Mouse (Mus musculus): Measurements from ENCODE around the gene Cisd1.

The Cisd1 gene

DNA sequence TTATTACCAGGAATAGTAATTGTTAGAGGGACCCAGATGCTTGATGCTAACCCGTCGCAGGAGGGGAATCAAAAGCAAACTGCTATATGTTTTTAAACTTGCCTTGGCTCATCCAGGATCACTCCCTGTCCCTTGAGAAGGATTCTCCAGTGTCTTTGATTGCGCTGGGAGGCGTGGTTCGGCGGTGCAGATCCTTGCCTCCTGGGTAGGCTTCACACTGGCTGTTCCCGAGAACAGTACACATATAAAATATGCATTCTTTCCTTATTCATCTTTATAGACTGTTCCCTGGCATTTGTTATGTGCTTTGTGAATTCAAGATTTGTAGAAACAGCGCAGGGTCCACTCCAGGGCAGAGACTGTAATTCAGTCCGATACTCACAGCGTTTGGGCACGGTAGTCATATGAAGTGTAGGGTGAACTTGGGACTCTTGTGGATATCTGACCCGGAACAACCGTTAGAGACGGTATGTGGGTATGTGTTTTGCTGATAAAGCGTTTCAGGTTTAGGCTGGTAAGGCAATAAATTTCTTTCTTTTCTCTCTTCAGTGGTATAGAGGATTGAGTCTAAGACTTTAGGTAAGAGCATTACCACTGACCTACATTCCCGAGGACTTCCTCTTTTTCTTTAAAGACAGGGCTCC lies 4.0 kb upstream of the Cisd1 start:
- peak; percentile 36 for DNase-seq (ENCODE audit: low spot score)

DNA sequence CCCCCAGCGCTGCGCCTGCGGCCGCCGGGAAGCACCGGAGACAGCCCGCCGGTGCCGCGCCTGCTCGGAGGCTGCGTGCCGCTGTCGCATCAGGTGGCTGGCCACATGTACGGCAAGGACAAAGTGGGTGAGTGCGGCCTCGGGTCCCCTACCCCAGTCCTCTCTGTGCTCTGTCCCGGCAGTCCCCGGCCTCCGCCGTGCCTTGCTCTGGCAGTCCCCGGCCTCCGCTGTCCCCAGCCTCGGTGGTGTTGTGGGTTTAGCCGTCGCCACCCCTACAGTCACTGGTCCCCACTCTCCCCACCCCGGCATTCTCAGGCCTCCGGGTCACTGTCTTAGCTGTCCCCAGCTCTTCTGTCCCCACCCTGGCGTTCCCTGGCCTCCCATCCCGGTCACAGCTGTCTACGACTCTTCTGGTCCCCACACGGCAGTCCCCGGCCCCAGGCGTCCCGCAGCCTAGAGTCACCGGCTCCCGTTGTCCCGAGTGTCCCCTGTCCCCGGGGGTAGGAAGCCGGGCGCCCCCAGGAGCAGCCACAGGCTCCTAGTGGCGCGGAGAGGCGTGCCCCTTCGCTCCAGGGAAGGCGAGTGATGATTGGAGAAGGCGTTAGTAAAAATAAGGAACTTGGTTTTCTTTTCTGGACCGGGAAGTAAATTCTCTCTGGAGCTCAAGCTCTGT lies 3.3 kb upstream of the Cisd1 start:
- DNase-seq (ENCODE audit: low spot score): peak; percentile 34

DNA sequence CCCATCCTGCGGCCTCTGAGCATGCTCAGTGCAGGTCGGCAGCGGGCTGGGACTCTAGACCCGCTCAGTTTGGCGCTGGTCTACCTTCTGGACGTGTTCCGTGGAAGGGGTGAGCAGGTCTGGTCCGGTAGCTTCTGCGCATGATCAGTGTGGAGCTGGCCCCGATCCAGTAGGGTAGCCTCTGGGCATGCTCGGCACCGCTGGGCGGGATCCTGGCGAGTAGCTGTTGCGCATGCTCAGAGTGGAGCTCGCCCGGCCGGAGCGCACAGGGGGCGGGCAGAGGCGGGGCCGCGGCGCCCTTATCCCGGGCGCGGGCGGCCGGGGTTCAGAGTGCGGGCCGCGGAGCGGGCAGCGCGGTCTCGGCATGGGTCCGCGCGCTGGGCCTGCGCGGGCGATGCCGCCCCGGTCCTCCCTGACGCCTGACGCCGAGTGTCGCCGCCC lies 2.8 kb upstream of the Cisd1 start, which contains the start of gene Ipmk:
Gene Ipmk, plus strand, starts transcription at position 255 of the 441 bp plus-strand sequence.
- DNase-seq (ENCODE audit: low spot score): peak; percentile 95

DNA sequence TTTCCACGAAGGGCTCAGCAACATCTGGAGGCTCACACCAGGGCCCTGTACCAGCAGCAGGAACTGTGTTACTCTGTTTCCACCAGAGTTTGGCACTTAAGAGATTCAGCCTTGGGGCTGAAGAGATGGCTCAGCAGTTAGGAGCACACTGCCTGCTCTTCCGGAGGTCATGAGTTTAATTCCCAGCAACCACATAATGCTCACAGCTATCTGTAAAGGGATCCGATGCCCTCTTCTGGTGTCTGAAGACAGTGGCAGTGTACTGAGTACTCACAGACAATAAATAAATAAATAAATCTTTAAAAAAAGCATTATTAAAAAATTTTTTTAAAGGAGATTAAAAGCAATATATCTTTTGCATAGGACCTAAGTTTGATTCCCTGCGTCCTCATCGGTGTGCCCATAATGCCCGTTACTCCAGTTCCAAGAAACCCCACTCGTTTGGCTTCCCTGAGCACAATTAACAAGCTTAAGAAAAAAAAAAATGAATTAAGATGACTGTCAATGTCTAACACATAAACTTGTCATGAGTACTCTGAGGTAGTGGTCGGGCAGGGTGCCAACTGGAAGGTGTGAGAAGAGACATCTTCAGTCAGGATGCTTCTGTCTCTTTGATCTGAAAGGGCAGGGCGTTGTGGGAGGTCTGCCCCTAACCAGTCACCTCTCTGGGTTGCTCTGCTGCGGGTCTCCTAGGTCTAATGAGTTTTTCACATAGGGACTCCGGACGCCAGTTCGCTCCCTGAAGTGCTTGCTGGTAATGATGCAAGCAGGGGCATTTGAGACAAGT lies 2.2 kb upstream of the Cisd1 start:
- DNase-seq (ENCODE audit: low spot score): peak; percentile 41

DNA sequence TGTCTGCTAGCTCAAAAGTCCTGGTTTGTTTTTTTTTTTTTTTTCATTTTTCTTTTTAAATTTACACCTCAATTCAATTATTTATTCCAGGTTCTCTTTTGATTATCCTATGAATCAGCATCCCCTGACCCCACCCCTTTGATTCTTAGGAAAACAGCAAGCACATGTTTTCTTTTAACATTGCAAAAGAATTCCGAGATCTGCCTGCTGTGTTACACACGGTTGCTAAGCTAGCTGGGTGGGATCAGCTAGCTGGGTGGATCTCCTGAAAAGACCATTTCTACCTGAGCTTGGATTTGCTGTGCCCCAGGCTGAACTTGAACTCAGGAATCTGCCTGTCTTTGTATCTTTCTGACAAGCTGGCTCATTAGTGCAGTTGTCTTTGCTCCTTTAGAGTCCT lies 1.4 kb upstream of the Cisd1 start:
- no peak for DNase-seq (ENCODE audit: low spot score)

DNA sequence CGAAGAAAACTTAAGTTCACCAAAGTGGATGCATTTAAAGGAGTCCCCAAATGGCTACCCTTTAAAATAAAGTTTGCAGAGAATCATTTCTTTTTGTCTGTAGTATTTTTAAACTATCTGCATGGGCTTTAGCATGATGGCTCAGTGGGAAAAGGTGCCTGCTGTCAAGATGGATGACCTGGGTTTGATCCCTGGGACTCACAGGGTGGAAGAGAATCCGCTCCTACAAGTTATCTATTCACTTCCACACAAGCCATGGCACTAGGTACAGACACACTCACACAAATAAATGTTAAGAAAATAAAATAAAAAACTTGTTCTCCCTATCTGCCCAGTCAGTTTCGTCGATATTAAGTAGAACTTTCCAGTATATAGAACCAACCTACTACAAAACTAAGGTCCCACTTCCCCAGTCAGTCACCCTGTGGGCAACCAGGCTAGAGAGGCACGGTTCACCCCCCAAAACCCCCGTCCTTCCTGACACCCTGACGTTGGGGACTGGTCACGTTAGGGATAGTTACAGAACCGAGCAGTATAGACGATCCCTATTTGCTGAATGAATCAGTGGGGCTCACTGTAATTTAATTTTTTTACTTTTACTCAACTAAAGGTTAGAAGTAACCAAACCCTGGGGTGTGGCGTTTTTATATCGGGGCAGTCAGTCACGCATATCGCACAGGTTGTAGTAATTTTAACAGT lies 1.0 kb downstream of the Cisd1 start:
- no peak for DNase-seq (ENCODE audit: low spot score)

DNA sequence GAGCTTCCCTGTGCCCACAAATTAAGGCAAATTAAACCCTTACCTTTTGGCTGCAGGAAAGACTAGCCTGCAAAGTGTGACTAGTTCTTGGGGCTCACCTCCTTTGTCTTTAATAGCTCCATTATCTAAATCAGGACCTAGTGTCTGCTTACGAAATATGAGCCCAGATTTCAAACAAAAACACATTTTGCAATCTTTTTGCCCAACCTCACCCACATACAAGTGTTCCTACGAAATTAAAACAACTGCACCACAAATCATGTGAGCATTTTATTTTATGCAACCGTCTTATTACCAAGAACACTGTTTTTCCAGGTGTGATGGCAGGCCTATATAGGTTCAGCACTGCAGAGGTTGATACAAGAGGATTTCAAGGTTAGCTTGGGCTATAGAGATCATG lies 1.6 kb downstream of the Cisd1 start:
- DNase-seq (ENCODE audit: low spot score): no peak

DNA sequence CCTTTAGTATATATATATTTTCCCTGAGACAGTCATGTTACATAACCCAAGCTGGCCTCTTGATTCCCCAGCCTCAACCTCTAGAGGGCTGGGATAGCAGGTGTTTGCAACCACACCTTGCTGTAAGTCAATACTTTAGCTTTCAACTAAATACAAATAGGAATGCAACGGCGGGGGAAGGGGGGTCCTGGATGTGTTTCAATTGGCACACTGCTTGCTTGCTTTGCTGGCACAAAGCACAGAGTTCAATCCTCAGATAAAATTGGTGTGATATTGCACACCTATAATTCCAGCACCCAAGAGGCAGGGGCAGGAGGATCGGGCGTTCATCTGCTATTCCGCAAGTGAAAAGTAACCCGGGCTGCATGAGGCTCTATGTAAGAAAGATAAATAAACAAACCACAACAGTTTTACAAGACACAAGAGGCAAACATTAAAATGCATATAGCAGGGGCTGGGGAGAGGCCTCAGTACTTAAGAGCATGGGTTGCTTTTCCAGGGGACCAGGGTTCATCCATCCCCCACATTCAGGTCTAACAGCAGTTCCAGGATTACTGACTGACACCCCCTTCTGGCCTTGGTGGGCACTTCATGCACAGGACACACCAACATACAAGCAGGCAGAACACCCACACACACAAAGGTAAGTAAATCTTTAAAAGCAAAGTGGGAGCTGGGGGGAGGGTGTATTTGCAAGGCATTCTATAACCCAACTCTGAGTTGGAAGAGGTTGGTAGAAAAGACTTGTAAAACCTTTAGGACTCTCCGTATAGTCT lies 2.5 kb downstream of the Cisd1 start:
- peak; percentile 39 for DNase-seq (ENCODE audit: low spot score)

DNA sequence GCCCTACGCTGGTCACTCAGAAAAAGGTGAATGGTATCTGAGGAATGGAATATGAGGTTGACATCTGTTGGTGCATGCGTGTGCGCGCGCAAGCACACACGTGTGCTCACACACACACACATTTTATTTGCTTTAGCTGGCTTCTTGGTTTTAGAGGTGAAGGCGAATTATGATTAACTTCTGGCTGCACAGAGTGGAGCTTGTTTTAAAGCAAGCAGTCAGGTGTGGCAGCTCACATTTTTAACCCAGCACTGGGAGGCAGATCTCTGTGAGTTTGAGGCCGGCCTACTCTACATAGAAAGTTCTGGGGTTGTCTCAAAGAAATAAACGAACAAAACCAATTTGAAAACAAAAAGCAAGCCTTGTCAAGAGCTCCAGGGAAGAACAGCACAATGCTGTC lies 3.5 kb downstream of the Cisd1 start:
- DNase-seq (ENCODE audit: low spot score): no peak

DNA sequence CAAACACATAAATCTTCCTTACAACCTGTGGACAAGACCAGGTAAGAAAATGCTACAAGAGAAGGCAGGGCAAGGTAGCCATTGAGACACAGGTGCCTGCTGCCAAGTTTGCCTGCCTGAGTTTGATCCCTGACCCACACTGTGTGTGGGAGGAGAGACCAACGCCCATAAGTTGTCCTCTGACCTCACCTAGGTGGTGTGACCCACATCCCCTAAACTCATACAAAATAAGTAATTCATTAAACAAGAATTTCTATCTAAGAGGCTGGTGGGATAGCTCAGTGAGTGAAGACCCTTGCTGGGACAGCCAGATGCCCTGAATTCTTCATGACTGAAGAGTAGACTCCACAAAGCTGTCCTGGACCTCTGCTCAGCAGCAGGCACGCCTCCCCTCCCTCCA lies 4.6 kb downstream of the Cisd1 start:
- no peak for DNase-seq (ENCODE audit: low spot score)

DNA sequence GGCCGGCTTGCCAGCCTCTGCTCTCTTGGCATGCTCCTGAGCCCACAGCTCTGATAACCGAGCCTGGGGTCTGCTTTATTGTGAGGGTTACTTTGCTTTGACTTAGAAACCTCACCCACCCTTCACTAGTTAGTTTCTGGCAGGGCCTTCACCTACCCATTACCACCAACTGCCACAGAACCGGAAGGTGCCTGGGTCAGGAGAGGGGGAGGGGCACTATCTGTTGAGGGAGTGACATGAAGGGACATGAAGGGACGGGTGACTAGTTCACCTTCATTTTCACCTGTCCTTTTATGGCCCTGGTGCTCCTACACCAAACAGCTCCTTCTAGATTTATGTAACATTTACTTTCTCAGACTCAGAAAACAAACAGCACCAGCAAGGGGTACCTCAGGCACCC lies 5.3 kb downstream of the Cisd1 start:
- DNase-seq (ENCODE audit: low spot score): no peak

DNA sequence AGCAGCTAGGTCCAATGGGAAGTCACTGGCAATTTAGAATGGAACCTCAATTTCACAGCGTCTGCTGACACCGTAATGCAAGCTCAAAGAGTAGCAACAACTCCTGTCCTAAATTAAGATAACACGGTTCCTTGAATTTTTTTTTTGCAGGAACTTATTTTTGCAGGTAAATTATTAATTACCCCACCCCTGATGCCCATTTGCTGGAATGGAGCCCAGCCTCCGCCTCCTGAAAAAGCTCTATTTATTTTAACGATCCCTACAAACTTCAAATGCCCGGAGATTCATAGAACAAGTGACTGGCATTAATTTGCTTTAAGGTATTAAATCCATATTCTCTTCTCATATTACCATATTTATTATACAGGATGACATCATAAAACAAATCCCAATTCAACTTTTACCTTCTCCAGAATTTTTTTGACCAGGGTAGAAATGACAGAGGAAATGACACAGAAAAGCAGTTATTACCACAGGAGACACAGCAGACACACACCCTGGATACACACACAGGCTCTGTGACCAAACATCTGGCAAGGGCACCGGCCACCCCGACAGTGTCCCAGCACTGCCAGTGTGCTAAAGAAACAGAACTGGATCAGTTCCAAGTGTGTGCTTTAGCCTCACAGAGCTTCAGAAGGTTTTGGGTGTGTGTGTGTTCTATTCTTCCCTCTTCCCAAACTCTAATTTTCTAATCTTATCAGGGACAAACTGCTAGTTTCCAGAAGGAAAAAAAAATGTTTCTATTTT lies 6.4 kb downstream of the Cisd1 start:
- DNase-seq (ENCODE audit: low spot score): no peak

DNA sequence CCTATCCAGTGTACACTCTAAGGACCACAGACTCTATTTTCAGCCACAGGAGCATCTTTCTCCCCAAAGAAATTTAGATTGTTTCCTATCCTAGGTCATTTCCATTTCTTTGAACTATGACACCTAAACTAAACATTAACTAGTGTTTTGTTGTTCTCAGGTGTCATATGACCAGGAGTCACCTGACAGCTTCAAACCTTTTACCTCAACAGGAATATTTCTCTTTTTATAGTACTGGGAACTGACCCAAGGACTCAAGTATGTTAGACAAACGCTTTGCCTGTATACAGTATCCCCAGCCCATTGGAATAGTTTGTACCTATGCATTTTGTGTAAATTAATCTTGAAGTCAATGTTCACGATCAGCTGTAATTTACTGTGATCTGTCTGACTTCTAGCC lies 7.0 kb downstream of the Cisd1 start:
- no peak for DNase-seq (ENCODE audit: low spot score)

DNA sequence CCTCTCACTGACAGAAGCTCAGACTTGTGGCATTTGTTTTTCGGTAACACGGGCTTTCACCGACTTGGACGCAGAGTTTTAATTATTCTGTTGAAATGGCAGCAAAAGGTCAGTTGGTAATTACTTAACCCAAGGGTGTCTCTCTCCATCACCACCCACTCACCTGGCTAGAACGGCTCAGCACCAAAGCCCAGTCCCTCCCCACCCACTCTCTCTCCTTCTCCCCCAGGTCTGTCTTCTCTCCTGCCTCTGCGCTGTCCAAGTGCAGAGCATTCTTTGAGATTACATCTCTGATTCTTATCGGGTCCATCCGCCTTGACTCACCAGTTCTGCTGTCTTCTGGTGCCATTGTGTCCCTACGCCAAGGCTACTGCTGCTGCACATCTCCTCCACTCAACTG lies 11.9 kb downstream of the Cisd1 start:
- DNase-seq (ENCODE audit: low spot score): no peak

DNA sequence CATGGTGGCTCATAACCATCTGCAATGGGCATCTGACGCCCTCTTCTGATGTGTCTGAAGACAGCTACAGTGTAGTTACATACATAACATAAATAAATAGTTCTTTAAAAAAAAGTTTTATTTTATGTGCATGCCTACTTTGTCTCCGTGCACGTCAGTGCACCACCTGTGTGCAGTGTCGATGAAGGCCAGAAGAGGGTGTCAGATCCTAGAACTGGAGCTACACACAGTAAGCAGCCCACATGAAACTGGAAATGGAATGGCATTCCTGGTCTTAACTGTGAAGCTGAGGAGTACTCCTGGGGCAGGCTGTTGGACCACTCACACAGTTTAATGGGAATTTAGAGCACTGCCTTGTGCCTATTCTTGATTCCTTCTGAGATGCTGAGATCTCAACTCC lies 12.4 kb downstream of the Cisd1 start:
- no peak for DNase-seq (ENCODE audit: low spot score)

DNA sequence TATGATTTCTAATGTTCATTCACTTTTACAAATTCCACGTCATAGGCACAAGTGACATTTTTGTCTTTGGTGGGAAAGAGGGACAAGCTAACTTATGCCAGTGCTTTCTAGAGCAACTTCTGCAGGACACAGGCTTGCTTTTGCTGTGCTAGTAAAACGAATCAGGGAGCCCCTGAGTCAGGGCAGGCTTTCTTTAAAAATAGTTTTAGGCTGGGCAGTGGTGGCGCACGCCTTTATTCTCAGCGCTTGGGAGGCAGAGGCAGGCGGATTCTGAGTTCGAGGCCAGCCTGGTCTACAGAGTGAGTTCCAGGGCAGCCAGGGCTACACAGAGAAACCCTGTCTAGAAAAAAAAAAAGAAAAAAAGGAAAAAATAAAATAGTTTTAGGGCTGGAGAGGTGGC lies 12.8 kb downstream of the Cisd1 start:
- DNase-seq (ENCODE audit: low spot score): no peak

DNA sequence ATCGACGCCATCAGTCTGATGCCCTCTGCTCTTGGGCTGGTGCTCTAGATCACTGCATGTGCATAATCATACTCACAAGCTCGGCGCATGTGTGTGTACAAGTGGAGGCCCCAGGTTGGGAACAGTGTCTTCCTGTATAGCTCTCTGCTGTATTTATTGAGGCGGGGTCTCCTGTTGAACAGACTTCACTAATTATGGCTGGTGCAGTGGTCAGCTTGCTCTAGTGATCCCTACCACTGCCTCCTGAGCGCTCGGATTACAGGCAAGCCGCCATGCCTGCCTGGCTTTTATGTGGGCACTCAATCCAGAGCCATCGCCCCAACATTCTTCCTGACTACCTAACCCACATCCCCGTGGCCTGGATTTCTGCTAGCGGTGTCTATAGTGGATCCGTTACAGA lies 14.7 kb downstream of the Cisd1 start:
- DNase-seq (ENCODE audit: low spot score): no peak

DNA sequence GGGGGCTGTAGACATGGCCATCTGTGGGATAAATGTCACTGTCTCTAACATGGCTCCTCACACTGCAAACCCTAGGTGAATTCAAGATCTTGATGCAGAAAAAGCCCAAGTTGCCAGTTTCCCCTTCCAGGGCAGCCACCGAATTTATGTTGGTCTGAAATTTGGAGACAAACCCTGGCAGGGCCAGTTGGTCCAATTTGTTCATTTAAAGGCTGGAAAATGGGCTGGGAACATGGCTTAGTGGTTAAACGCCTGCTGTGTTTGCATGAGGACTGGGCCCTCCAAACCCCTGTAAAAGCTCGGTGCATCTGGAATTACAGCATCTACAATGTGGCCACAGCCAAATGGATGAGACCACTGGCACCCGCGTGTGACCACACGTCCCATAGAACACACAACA lies 15.5 kb downstream of the Cisd1 start:
- DNase-seq (ENCODE audit: low spot score): no peak

DNA sequence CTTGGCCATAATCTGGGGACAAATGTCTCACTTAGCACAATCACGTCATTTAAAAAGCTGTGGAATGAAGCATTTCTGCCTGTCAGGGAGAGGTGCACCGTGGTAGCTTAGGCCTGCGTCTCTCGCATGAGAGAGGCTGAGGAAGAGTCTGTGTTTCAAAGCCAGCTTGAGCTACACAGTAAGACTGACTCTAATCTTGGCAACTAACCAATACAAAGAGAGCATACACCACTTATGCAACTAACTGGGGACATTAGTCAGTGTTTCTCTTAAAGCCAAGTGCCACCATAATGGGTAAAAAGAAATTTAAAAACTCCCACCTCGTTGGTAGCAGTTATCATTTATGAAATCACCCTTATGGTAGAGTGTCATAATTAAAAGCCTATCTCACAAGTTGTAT lies 15.9 kb downstream of the Cisd1 start:
- DNase-seq (ENCODE audit: low spot score): no peak

DNA sequence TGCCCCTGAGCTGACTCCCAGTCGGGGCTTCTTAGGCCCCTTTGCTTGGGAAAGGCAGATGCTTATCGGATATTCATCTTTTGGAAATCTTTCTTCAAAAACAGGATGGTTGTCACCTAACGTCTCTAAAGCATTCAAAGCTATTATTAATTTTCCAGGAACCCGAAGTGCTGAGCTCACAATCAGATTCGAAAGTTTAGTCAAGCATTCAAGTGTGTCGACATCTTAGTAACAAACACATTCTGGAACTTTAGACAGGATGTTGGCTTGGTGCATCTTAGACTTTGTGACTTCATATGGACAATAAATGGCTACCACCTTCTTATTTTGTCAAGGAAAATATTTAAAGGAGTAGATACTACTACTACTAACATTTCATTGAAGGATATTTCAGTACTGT lies 16.4 kb downstream of the Cisd1 start:
- no peak for DNase-seq (ENCODE audit: low spot score)

DNA sequence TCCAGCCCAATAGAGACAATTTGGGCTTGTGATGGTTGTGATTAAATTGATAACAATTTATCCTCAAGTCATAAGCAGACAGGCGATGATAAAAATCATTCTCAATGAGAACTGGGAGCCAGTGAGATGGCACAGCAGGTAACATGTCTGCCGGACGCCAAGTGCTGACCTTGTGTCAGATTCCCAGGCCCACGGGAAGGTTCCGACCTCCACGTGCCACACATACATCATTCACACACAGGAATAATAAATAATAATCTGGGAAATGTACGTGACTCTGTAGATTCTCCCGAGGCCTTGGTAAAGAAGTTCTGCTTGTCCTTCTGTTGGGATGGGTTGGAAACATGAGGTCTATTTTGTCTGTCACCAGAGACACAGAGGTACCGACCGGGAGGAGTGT lies 17.4 kb downstream of the Cisd1 start:
- DNase-seq (ENCODE audit: low spot score): no peak

Data from c-Kit-positive CD71-positive TER-119-positive erythroid progenitor cells, embryonic 14.5 days (primary cell).